Mouse (Mus musculus) CH12.LX (cell line): ENCODE measurements at regions not wholly inside any gene's neighbourhood (a gene's known extent, or its start where the extent isn't known, plus 50 kb on each side); places are given as distances from the start of the nearest gene placed in this dataset.

ENCODE experiments used
- BHLHE40 ChIP-seq: IDR thresholded peaks from 2 replicates; pipeline ENCODE4 v1.6.1; 2011; ENCODE audit warnings: mild to moderate bottlenecking, low read depth, low read length, improper control_type of control experiment
- CHD2 ChIP-seq: IDR thresholded peaks from 2 replicates; pipeline ENCODE4 v1.6.1; 2011; ENCODE audit warnings: low read length, improper control_type of control experiment
- CTCF ChIP-seq, 2 experiments: IDR thresholded peaks in 1 of 2; conservative IDR thresholded peaks in 1 of 2; 2 replicates each; pipeline ENCODE4 v1.5.1; 2011 to 2012; ENCODE audit warnings: low read depth in 2 of 2, low read length in 2 of 2, improper control_type of control experiment in 1 of 2, inconsistent platforms in 1 of 2, mild to moderate bottlenecking in 1 of 2, moderate library complexity in 1 of 2
- HCFC1 ChIP-seq: IDR thresholded peaks from 2 replicates; pipeline ENCODE4 v1.6.1; 2012; ENCODE audit warnings: low read depth, mild to moderate bottlenecking, inconsistent platforms, low read length, improper control_type of control experiment
- KAT2A ChIP-seq: IDR thresholded peaks from 2 replicates; pipeline ENCODE4 v1.6.1; 2012; ENCODE audit warnings: low read length, improper control_type of control experiment, inconsistent platforms; ENCODE audit not compliant: insufficient replicate concordance
- MAX ChIP-seq: IDR thresholded peaks from 2 replicates; pipeline ENCODE4 v1.6.1; 2011; ENCODE audit warnings: low read length, improper control_type of control experiment
- MXI1 ChIP-seq: IDR thresholded peaks from 2 replicates; pipeline ENCODE4 v1.6.1; 2011; ENCODE audit warnings: mild to moderate bottlenecking, low read depth, low read length, improper control_type of control experiment
- NELFE ChIP-seq: IDR thresholded peaks from 2 replicates; pipeline ENCODE4 v1.6.1; 2011; ENCODE audit warnings: low read depth, low read length, improper control_type of control experiment
- POLR2A ChIP-seq: IDR thresholded peaks from 2 replicates; pipeline ENCODE4 v1.6.1; 2011; ENCODE audit warnings: low read depth, mild to moderate bottlenecking, improper control_type of control experiment, low read length
- POLR2AphosphoS2 ChIP-seq: IDR thresholded peaks from 2 replicates; pipeline ENCODE4 v1.6.1; 2011; ENCODE audit warnings: low read depth, low read length, improper control_type of control experiment
- TBP ChIP-seq: conservative IDR thresholded peaks from 2 replicates; pipeline ENCODE4 v1.6.1; 2011; ENCODE audit warnings: low read depth, low read length, improper control_type of control experiment
- TCF12 ChIP-seq: IDR thresholded peaks from 2 replicates; pipeline ENCODE4 v1.6.1; 2014; ENCODE audit warnings: low read depth, mild to moderate bottlenecking, inconsistent platforms, low read length, improper control_type of control experiment
- ZC3H11A ChIP-seq: IDR thresholded peaks from 2 replicates; pipeline ENCODE4 v1.6.1; 2012; ENCODE audit warnings: low read depth, mild to moderate bottlenecking, inconsistent platforms, low read length, improper control_type of control experiment

DNA sequence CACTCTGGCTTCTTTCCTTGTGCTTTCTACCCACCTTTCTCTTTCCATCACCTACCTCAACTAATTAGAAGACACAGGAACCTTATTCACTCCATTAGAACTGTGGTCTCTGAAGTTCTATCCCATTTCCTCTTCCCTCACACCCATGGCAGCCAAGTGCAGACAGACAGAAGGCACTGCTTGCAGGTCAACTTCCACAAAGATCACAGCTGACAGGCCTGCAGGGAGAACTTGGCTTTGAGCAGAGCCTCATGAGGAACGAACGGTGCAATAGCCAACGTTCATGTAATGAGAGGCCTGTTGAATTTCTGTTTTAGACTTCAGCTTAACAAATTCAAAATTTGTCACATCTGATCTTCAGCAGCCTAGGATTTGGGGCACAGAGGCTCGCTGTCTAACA, 217.5 kb upstream of the Ankrd55 start:
- TF ChIP-seq MAX (no peak), CTCF (conservative IDR thresholded peaks at IDR 0.05 in 1 of 2, IDR thresholded peaks at IDR 0.05 in 1 of 2; ENCODE audit: low read depth in 2 of 2, low read length in 2 of 2) (no peak), MXI1 (no peak), ZC3H11A (no peak), POLR2AphosphoS2 (no peak), NELFE (no peak), TCF12 (no peak), POLR2A (no peak), HCFC1 (no peak), CHD2 (no peak), BHLHE40 (no peak), TBP (no peak), KAT2A (no peak)
